In the genomic region with DNA sequence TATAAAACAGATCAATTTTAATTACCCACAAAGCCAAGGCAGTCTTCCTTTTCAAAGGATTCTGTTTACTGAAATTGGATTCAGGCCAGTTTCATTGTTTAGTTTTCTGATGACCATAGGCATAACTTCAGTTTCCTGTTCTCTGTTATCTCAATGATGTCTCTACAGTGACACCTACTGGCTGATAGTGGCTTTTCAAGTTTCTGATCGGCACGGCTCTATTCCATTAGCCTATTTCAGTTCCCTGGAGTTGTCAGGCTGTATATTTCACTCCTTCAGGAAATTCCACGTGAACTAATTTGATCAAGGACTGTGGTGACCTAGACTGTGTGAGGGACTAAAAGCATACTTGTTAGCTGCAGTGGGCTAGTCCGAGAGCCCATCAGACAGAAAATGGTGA, we compare ENCODE assay signal across 7 mouse cellular contexts. TPM values are rescaled to one million over a fixed set of nuclear protein-coding genes. Genes with fewer than 3 reads are reported as not detected.
DNase-seq lines count a peak whose midpoint lies in the region; ATAC-seq and TF ChIP-seq lines count a peak whose summit lies in the region.

No protein-coding gene starts in this region.

- CTCF ChIA-PET in Patski (lab: Charles Lee): interaction anchor here (0.9 to 1.7 kb wide), 2 partner anchors 13 to 337 kb away, joined by 4 read pairs; no protein-coding TSS in a partner anchor

- no peaks in the 10 kb centered on the region for H3K79me2 ChIP-seq in CH12.LX (replicated peaks; ENCODE audit: control insufficient read depth, extremely low read depth, insufficient read depth, poor library complexity, severe bottlenecking)

- H3K9me3 ChIP-seq in CH12.LX (replicated peaks; ENCODE audit: low read length): no peaks in the 10 kb centered on the region

- H3K4me2 ChIP-seq in CH12.LX (ENCODE audit: insufficient read depth, low read depth, poor library complexity, severe bottlenecking): no peak overlapping the region

- H3K4me1 ChIP-seq in CH12.LX (ENCODE audit: control insufficient read depth in 1 of 2, insufficient read depth in 2 of 2): no peaks in the 10 kb centered on the region

- TF ChIP-seq CTCF in CH12.LX (conservative IDR thresholded peaks at IDR 0.05 in 1 of 2, IDR thresholded peaks at IDR 0.05 in 1 of 2; ENCODE audit: low read depth in 2 of 2, low read length in 2 of 2): peak; percentile 19 to 65; a peak in 2 of 4 replicates
- TF ChIP-seq CTCF in Patski (IDR thresholded peaks at IDR 0.05): peak; percentile 76

- in situ Hi-C loops in CH12.LX (cut with MboI; ENCODE audit: low pct_ligation_motif_present, low pct_unique_long_range_greater_than_20kb, low sequenced_read_pairs) (loop anchor here (10.0 kb wide), 1 partner anchor 338 kb away; a partner anchor contains a TSS), Patski (cut with MboI; ENCODE audit: low pct_unique_long_range_greater_than_20kb) (loop anchor here (5.0 to 25.0 kb wide), 2 partner anchors 336 to 526 kb away; a partner anchor contains a TSS)

- peaks cover 32 to 67% of the 10 kb centered on the region in 2 experiments for H3K36me3 ChIP-seq in CH12.LX (replicated peaks in 1 of 2; ENCODE audit: control insufficient read depth in 1 of 2, insufficient read depth in 1 of 2, low read length in 1 of 2)

- dilution Hi-C loops in CH12.LX (cut with MboI; ENCODE audit: extremely low pct_ligation_motif_present, extremely low pct_unique_long_range_greater_than_20kb, low sequenced_read_pairs): no loop called here

- POLR2A ChIA-PET in Patski (lab: Charles Lee): no interaction called here

- H3K27ac ChIP-seq in CH12.LX (ENCODE audit: insufficient read depth, low read depth): no peak overlapping the region

- ATAC-seq in Patski: peak; percentile 73

- intact Hi-C loops in heart, postnatal 36 days (cut with DNase I): loop anchor here (1.0 to 10.0 kb wide), 4 partner anchors 208 to 518 kb away; no protein-coding TSS in a partner anchor

- TF ChIP-seq EP300 in CH12.LX (IDR thresholded peaks at IDR 0.05; ENCODE audit: low read length): no peak

- peak; percentile 51 for DNase-seq in CH12.LX (ENCODE audit: extremely low read depth)
- no peak for DNase-seq in Patski (ENCODE audit: low read depth, low spot score)
- peak; percentile 45 to 68 for DNase-seq in cerebellum, postnatal 25 days
- DNase-seq in heart, postnatal 36 days: peak; percentile 38 to 48
- DNase-seq in layer of hippocampus, adult 18-20 months (ENCODE audit: low spot score in 2 of 2): peak; percentile 22 to 71
- peak; percentile 78 for DNase-seq in lung, postnatal 25 days (ENCODE audit: low spot score)
- DNase-seq in right cerebral cortex, postnatal 14 days: peak; percentile 29

- no peak overlapping the region for H3K9ac ChIP-seq in CH12.LX (ENCODE audit: insufficient read depth, low read depth)

- no peak overlapping the region for H3K4me3 ChIP-seq in CH12.LX (replicated peaks in 1 of 3; ENCODE audit: low read depth in 2 of 3, low read length in 2 of 3, poor library complexity in 1 of 3)

- peak; percentile 72 for TF ChIP-seq RAD21 in CH12.LX (IDR thresholded peaks at IDR 0.05; ENCODE audit: low read depth, low read length)

- no peak for TF ChIP-seq POLR2A in CH12.LX (IDR thresholded peaks at IDR 0.05; ENCODE audit: low read depth, low read length)

- H3K27me3 ChIP-seq in CH12.LX (replicated peaks): no peaks in the 10 kb centered on the region
- H3K27me3 ChIP-seq in Patski: peaks cover 9% of the 10 kb centered on the region

TF ChIP-seq in CH12.LX, 34 proteins besides CTCF, POLR2A, EP300 and RAD21:
- TF ChIP-seq SMC3 (IDR thresholded peaks at IDR 0.05; ENCODE audit: low read depth, low read length) (peak; percentile 54), NELFE (IDR thresholded peaks at IDR 0.05; ENCODE audit: low read depth, low read length) (no peak)

RNA-seq across cellular contexts. Expression of a gene that starts 25.0 kb away (rescaled TPM):
- 0.17 and 0.21 TPM in 2 replicates for total RNA-seq in CH12.LX (2012; rRNA removed)
- total RNA-seq in CH12.LX (2014; rRNA removed): 0.08 and 0.11 TPM in 2 replicates
- polyA plus RNA-seq in CH12.LX (2012; ENCODE audit: insufficient read length, low read depth): 0.07 and 0.14 TPM in 2 replicates
- 1.8 TPM for polyA plus RNA-seq in Patski (2021)
- total RNA-seq in heart, postnatal 36 days (2021): under 1 TPM; 0.51 to 0.58 TPM
- 1 to 10 TPM; 1.3 to 1.5 TPM for total RNA-seq in layer of hippocampus, adult 18-20 months (2021)
